Mouse (Mus musculus): ENCODE data around the gene Tmem202. TPM values are rescaled to one million over a fixed set of nuclear protein-coding genes. Genes with fewer than 3 reads are reported as not detected.

The Tmem202 gene
- total RNA-seq (2021): under 1 TPM; 0.22 to 0.46 TPM
- long read RNA-seq, experiment 1, partial matches to known transcripts: 0 of 9 reads
- long read RNA-seq, experiment 1, other reads (novel, unspliced or antisense): 9 of 9 reads
- long read RNA-seq, experiment 2, partial matches to known transcripts: 0 of 6 reads
- long read RNA-seq, experiment 2, other reads (novel, unspliced or antisense): 6 of 6 reads

DNA sequence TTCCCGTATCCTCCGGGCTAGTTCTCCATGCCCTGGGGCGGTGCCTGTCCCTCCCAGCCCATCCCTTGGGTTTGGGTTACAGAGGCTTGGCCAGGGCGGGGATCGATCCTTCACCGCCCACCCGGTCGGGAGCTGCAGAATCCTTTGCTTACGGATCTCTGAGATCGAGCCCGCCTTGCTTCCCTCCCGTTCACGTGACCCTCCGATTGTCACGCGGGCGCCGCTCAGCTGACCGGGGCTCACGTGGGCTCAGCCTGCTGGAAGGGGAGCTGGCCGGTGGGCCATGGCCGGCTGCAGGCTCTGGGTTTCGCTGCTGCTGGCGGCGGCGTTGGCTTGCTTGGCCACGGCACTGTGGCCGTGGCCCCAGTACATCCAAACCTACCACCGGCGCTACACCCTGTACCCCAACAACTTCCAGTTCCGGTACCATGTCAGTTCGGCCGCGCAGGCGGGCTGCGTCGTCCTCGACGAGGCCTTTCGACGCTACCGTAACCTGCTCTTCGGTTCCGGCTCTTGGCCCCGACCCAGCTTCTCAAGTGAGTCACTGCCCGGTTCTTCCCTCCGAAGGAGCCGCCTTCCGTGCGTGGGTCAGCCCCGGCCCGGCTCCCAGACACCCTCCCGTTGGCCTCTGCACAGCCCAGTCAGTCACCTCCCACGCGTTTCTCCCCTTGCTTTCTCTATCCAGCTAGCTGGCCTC, at the start of gene Tmem202, which contains the start of gene Hexa:
Tmem202 (minus strand) TSS at position 407 of the 697 bp plus-strand sequence.
Hexa (plus strand) TSS at position 100 of the 697 bp plus-strand sequence.
- DNase-seq: peak; percentile 73 to 76
- intact Hi-C loops (cut with DNase I): no loop called here

GRCm38 (mm10) chr9:59588710-59589671, 49.3 kb upstream of the Tmem202 start:
- intact Hi-C loops (cut with DNase I): loop anchor here (10.0 kb wide), 1 partner anchor 684 kb away; no protein-coding TSS in a partner anchor
- DNase-seq: no peak

- intact Hi-C loops (cut with DNase I): loop anchor here (10.0 kb wide), 1 partner anchor 683 kb away; no protein-coding TSS in a partner anchor
- no peak for DNase-seq
Observed at GRCm38 (mm10) chr9:59588252-59588651, 48.6 kb upstream of the Tmem202 start.

GRCm38 (mm10) chr9:59584871-59585308, 45.2 kb upstream of the Tmem202 start:
- intact Hi-C loops (cut with DNase I): loop anchor here (2.0 to 10.0 kb wide), 2 partner anchors 18 to 680 kb away; no protein-coding TSS in a partner anchor
- DNase-seq: peak; percentile 29 to 40

- intact Hi-C loops (cut with DNase I): no loop called here
- no peak for DNase-seq
Observed at GRCm38 (mm10) chr9:59578505-59578867, 38.8 kb upstream of the Tmem202 start.

- intact Hi-C loops (cut with DNase I): no loop called here
- DNase-seq: peak; percentile 43 to 61
Observed at GRCm38 (mm10) chr9:59577844-59578504, 38.3 kb upstream of the Tmem202 start, which contains the start of gene Celf6. Celf6 (plus strand) TSS chr9:59577917.

GRCm38 (mm10) chr9:59577401-59577800, 37.8 kb upstream of the Tmem202 start:
- DNase-seq: no peak
- intact Hi-C loops (cut with DNase I): no loop called here

DNA sequence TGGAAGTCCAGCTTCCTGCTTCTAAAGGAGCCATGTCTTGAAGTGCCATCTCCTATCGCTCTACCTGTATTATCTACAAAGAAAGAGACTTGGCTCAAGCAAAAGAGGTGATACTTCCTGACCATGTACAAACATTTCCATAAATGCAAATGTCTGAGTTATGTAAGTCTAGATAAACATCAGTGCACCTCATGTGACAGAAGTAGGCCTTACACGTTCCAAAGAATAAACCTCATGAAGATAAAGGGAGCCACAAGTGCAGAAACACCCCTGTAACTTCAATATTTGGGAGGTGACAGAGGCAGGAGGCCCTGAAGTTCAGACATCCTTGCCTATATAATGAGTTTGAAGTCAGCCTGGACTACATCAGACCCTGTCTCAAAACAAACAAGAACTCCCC, 32.2 kb upstream of the Tmem202 start:
- no peak for DNase-seq
- intact Hi-C loops (cut with DNase I): no loop called here

DNA sequence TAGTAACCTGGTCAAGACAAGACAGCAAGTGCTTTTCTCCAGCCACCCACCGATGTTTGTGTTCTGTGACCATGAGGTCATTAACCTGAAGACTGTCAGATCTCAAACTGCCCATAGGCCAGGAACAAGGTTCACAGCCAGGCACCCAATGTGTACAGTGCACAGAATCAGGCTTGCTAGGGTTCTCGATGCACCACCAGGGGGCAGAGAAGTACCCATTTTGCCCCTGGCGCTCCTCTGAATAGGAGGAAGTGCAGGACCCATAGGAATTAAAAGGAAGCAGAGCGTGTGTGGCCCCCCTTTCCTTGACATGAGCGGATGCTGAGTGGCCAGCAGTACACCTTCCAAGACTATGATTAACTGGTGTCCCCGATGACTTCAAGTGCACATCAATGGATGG, 27.5 kb upstream of the Tmem202 start:
- peak; percentile 31 to 35 for DNase-seq

GRCm38 (mm10) chr9:59565600-59565999, 26.0 kb upstream of the Tmem202 start:
- peak; percentile 78 to 80 for DNase-seq
- intact Hi-C loops (cut with DNase I): loop anchor here (2.0 to 10.0 kb wide), 3 partner anchors 78 to 571 kb away; partner anchors contain the start of gene Arih1

More for the DNA sequence above, 27.5 kb upstream of the Tmem202 start:
- intact Hi-C loops (cut with DNase I): loop anchor here (2.0 to 10.0 kb wide), 3 partner anchors 18 to 572 kb away; partner anchors contain the start of gene Arih1

GRCm38 (mm10) chr9:59553719-59554118, 14.1 kb upstream of the Tmem202 start:
- DNase-seq: no peak
- intact Hi-C loops (cut with DNase I): no loop called here

DNA sequence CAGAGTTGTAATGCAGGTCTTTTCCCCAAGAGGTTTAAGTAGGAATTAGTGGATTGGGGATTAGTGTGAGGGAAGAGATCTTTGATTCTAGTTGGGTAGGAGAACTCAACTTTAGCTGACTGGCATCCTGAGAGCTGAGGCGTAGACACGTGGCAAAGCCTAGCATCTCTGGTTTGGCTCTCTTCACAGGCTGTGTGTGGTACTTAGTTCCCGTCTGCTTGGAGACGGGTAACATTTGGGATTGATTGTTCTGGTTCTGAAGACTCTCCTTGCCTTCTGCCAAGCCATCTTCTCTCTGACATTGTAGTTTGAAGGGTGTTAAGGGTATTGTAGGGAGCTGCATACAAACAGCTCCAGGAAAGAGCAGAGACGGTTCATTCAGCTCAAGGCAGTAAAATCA, 13.0 kb upstream of the Tmem202 start:
- DNase-seq: no peak
- intact Hi-C loops (cut with DNase I): no loop called here

- peak; percentile 36 to 45 for DNase-seq
- intact Hi-C loops (cut with DNase I): no loop called here
Observed at GRCm38 (mm10) chr9:59551620-59552031, 12.0 kb upstream of the Tmem202 start.

GRCm38 (mm10) chr9:59551017-59551416, 11.4 kb upstream of the Tmem202 start:
- intact Hi-C loops (cut with DNase I): no loop called here
- DNase-seq: no peak

DNA sequence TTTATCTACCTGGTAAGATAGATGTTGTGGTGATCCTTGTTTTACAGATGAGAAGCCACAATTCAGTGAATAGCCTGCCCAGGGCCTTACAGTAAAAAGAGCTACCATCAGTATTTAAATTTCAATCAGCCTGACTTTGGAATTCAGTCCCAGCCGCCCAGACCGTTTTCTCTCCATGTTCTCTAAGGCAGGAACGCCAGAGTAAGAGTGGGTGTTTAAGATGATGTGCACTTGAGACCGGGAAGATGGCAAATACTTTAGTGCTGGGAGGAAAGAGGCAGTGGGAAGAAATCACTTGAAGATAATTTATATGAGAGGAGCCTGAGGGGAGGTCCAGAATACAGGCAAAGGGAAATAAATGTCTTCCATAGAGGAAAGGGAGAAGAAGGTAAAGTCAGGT, 10.4 kb upstream of the Tmem202 start:
- intact Hi-C loops (cut with DNase I): no loop called here
- DNase-seq: no peak

- intact Hi-C loops (cut with DNase I): no loop called here
- no peak for DNase-seq
Observed at GRCm38 (mm10) chr9:59548961-59549487, 9.4 kb upstream of the Tmem202 start.

DNA sequence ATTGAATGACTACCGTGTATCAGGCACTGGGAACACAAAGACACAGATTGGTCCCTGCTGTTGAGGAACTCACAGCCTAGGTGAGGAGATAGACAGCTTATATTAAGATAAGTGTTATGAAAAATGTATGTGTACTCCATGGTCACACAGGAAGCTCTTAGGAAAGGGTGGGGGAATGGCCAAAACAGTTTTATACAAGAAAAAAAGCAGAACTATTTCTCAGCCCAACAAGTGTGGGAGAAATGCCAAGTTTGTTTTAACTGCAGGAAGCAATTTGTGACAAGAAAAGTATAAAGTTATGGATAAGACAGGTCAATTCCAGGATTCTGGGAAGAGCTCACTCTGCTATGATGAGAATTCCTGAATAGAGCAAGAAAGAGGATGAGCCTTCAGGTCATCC, 8.2 kb upstream of the Tmem202 start:
- intact Hi-C loops (cut with DNase I): no loop called here
- DNase-seq: no peak

DNA sequence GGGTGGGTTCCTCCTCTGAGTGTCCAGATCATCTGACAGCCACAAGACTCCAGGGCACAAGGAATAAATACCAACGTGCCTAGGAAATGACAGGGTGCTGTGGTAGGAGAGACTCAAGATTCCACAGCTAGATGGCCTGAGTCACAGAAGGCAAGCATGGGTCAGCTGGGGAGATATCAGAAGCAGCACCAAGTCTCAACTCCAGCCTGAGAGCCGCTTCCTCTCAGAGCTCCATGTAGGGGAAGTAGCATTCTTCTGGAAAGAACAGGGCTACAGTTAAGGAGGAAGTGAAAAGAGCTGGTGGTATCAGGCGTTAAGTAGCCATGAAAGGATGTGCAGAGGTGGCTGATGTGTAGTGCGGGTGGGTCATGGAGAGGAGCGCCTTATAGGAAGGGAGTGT, 5.1 kb upstream of the Tmem202 start:
- no peak for DNase-seq
- intact Hi-C loops (cut with DNase I): no loop called here

- intact Hi-C loops (cut with DNase I): no loop called here
- no peak for DNase-seq
Observed at GRCm38 (mm10) chr9:59542766-59543324, 3.2 kb upstream of the Tmem202 start.

Measured in gastrocnemius, postnatal 36 days (tissue).